Mouse (Mus musculus) hindbrain, embryonic 11.5 days (tissue): ENCODE data around the gene Utrn. TPM values are rescaled to one million over a fixed set of nuclear protein-coding genes. Genes with fewer than 3 reads are reported as not detected.
A peak's percentile ranks its signal among the peaks of the same experiment; 100 is the strongest.

Experiments
- ATAC-seq: fragments of 200-750 bp; cut with Nextera tagmentation; 2 replicates; pipeline ENCODE4 v1.8.0; 2017; ENCODE audit warnings: mild to moderate bottlenecking, moderate TSS enrichment, moderate library complexity; ENCODE audit not compliant: low FRiP score
- DNase-seq: peaks from one replicate; pipeline ENCODE4 v3.0.0-alpha.2; 2015; ENCODE audit warnings: low spot score
- H3K27ac ChIP-seq: fragments of 300-500 bp; sonication (generic); 2 replicates; pipeline ENCODE4 v1.5.1; 2014; ENCODE audit warnings: mild to moderate bottlenecking, low read depth, low read length
- H3K27me3 ChIP-seq: fragments of 300-500 bp; sonication (generic); 2 replicates; pipeline ENCODE4 v1.6.1; 2014; ENCODE audit warnings: mild to moderate bottlenecking, low read length, moderate library complexity, mixed read lengths; ENCODE audit not compliant: control insufficient read depth, insufficient read depth
- H3K36me3 ChIP-seq: fragments of 300-500 bp; sonication (generic); 2 replicates; pipeline ENCODE4 v1.6.1; 2014; ENCODE audit warnings: mild to moderate bottlenecking, low read length, moderate library complexity, mixed read lengths; ENCODE audit not compliant: control insufficient read depth, insufficient read depth
- H3K4me1 ChIP-seq: fragments of 300-500 bp; sonication (generic); replicated peaks from 2 replicates; pipeline ENCODE4 v1.6.1; 2014; ENCODE audit warnings: low read length, mixed read lengths; ENCODE audit not compliant: control insufficient read depth, insufficient read depth
- H3K4me2 ChIP-seq: fragments of 300-500 bp; sonication (generic); replicated peaks from 2 replicates; pipeline ENCODE4 v1.6.1; 2014; ENCODE audit warnings: mild to moderate bottlenecking, low read depth, low read length
- H3K4me3 ChIP-seq: fragments of 300-500 bp; sonication (generic); 2 replicates; pipeline ENCODE4 v1.5.1; 2014; ENCODE audit warnings: low read depth, low read length
- H3K9ac ChIP-seq: fragments of 300-500 bp; sonication (generic); 2 replicates; pipeline ENCODE4 v1.6.1; 2014; ENCODE audit warnings: low read depth, low read length
- H3K9me3 ChIP-seq: fragments of 300-500 bp; sonication (generic); 2 replicates; pipeline ENCODE4 v1.6.1; 2016; ENCODE audit warnings: low read length; ENCODE audit not compliant: control insufficient read depth
- WGBS: fragments of 180-500 bp; shearing (Covaris S2); extraction: QIAGEN DNeasy Blood & Tissue Kit; methylation state at CpG from one replicate; pipeline ENCODE4 v1.1.7; 2014; 5-methylcytosine and 5-hydroxymethylcytosine counted together
- polyA plus RNA-seq: library from polyadenylated mRNA; unstranded; fragments of >200 nt; fragmentation: Nextera tagmentation; extraction: Ambion mirVana; gene quantifications from 2 replicates; pipeline ENCODE4 v1.2.1, GENCODE M21; 2014

The Utrn gene
- polyA plus RNA-seq, 1 experiment from 2014 or later: 54.7 TPM

GRCm38 (mm10) chr10:12716657-12717327, 152.4 kb downstream of the Utrn start:
- H3K9me3 ChIP-seq: no peaks in the 10 kb centered on the region
- ATAC-seq: no peak
- no peak for DNase-seq
- no peak overlapping the region for H3K9ac ChIP-seq
- no peak overlapping the region for H3K4me3 ChIP-seq
- no peak overlapping the region for H3K4me2 ChIP-seq
- 93% methylated on average over 5 of the region's 5 CpGs for WGBS
- no peaks in the 10 kb centered on the region for H3K36me3 ChIP-seq
- no peaks in the 10 kb centered on the region for H3K4me1 ChIP-seq
- H3K27ac ChIP-seq: no peak overlapping the region
- H3K27me3 ChIP-seq: no peaks in the 10 kb centered on the region

DNA sequence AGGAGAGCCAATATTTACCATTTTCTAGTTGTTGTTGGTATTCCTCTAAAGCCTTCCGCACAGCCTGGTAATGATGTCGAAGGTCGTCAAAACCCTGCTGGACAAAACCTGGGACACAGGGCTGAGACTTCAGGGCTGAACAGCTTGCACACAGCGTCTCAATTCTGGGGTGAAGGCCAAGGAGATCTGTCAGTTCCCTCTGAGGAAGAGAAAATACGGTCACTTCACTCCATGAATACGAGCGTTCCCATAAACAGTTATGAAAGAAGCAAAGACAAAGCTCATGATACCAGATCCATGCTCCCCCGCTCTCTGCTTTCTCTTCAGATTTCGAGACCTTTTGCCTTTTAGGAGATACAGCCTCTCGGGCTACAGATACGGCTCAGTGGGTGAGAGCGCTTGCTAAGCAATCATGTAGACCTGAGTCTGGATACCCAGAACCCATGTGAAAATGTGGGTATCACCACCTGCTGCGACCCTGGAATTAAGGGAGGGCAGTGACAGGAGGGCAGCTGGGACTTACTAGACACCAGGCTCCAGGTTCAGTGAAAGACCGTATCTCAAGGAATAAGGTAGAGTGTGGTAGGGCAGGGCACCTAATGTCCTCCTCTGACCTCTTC, 155.8 kb downstream of the Utrn start:
- Histone ChIP-seq H3K9ac (no peak overlapping the region), H3K27me3 (no peaks in the 10 kb centered on the region), H3K4me3 (no peak overlapping the region), H3K36me3 (no peaks in the 10 kb centered on the region), H3K4me1 (no peaks in the 10 kb centered on the region), H3K27ac (no peak overlapping the region), H3K9me3 (no peaks in the 10 kb centered on the region), H3K4me2 (no peak overlapping the region)
- ATAC-seq (no peak), DNase-seq (no peak)
- whole genome bisulfite sequencing: 91% methylated on average over 14 of the region's 14 CpGs

GRCm38 (mm10) chr10:12711332-12711831, 157.8 kb downstream of the Utrn start:
- WGBS: 57% methylated on average over 11 of the region's 11 CpGs
- peak; percentile 51; the same call in 1 of the 2 replicates for ATAC-seq
- no peak for DNase-seq

DNA sequence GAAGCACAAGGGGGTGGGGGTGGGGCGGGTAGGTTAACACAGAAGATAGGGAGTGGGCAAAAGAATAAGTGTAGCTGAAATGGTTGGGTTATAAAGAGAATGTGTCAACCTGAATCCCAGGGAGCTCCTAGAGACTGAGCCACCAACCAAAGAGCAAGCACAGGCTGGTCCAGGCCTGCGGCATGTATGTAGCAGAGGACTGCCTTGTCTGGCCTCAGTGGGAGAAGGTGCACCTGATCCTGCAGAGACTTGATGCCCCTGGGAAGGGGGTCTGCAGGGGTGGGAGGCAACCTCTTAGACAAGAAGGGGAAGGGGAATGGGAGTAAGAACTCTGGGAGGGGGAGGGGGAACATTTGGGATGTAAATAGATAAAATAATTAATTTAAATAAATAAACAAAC, 162.6 kb downstream of the Utrn start:
- WGBS: 89% methylated on average over 2 of the region's 2 CpGs

More at GRCm38 (mm10) chr10:12711332-12711831, 157.8 kb downstream of the Utrn start:
- H3K36me3 ChIP-seq: no peaks in the 10 kb centered on the region
- H3K9ac ChIP-seq: no peak overlapping the region
- H3K27me3 ChIP-seq: no peaks in the 10 kb centered on the region
- H3K9me3 ChIP-seq: no peaks in the 10 kb centered on the region
- no peaks in the 10 kb centered on the region for H3K4me1 ChIP-seq
- no peak overlapping the region for H3K27ac ChIP-seq
- H3K4me2 ChIP-seq: no peak overlapping the region
- no peak overlapping the region for H3K4me3 ChIP-seq

GRCm38 (mm10) chr10:12705990-12706389, 163.2 kb downstream of the Utrn start:
- Histone ChIP-seq H3K36me3 (no peaks in the 10 kb centered on the region), H3K27ac (no peak overlapping the region), H3K9ac (no peak overlapping the region), H3K9me3 (no peaks in the 10 kb centered on the region), H3K4me1 (no peaks in the 10 kb centered on the region), H3K27me3 (no peaks in the 10 kb centered on the region), H3K4me3 (no peak overlapping the region), H3K4me2 (no peak overlapping the region)
- ATAC-seq (no peak), DNase-seq (no peak)
- 89% methylated on average over 1 of the region's 1 CpGs for WGBS

More for the DNA sequence above, 162.6 kb downstream of the Utrn start:
- H3K9ac ChIP-seq: no peak overlapping the region
- H3K4me1 ChIP-seq: no peaks in the 10 kb centered on the region
- H3K9me3 ChIP-seq: no peaks in the 10 kb centered on the region
- no peak for ATAC-seq
- no peak overlapping the region for H3K4me2 ChIP-seq
- H3K4me3 ChIP-seq: no peak overlapping the region
- no peaks in the 10 kb centered on the region for H3K27me3 ChIP-seq
- DNase-seq: no peak
- no peak overlapping the region for H3K27ac ChIP-seq
- no peaks in the 10 kb centered on the region for H3K36me3 ChIP-seq

GRCm38 (mm10) chr10:12704290-12704689, 164.9 kb downstream of the Utrn start:
- Histone ChIP-seq H3K4me3 (no peak overlapping the region), H3K27ac (no peak overlapping the region), H3K36me3 (no peaks in the 10 kb centered on the region), H3K4me2 (no peak overlapping the region), H3K27me3 (no peaks in the 10 kb centered on the region), H3K9me3 (no peaks in the 10 kb centered on the region), H3K9ac (no peak overlapping the region), H3K4me1 (no peaks in the 10 kb centered on the region)
- DNase-seq (no peak), ATAC-seq (no peak)
- 53% methylated on average over 1 of the region's 1 CpGs for WGBS

DNA sequence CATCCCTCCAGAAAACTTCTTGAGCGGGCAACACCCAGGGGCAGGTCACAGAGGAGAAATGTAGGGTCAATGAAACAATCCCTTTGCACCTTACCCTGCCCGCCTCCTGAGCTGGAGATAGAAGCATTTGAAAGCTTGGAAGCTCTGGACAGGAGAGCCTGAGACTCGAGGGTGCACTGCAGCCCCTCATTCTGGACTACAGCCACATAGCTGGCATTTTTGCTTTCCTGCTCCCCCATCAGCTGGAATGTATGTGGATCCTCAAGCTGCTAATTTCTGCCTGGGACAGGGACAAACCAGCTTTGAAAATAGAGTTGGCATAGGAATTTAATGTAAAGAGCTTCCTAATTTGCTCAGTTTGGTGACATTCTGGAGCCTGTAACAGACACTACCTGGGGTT, 165.6 kb downstream of the Utrn start:
- no peaks in the 10 kb centered on the region for H3K36me3 ChIP-seq
- H3K9me3 ChIP-seq: no peaks in the 10 kb centered on the region
- ATAC-seq: no peak
- H3K4me1 ChIP-seq: no peaks in the 10 kb centered on the region
- no peak overlapping the region for H3K4me2 ChIP-seq
- H3K4me3 ChIP-seq: no peak overlapping the region
- no peak for DNase-seq
- no peak overlapping the region for H3K9ac ChIP-seq
- no peaks in the 10 kb centered on the region for H3K27me3 ChIP-seq
- 66% methylated on average over 3 of the region's 3 CpGs for WGBS
- H3K27ac ChIP-seq: no peak overlapping the region

DNA sequence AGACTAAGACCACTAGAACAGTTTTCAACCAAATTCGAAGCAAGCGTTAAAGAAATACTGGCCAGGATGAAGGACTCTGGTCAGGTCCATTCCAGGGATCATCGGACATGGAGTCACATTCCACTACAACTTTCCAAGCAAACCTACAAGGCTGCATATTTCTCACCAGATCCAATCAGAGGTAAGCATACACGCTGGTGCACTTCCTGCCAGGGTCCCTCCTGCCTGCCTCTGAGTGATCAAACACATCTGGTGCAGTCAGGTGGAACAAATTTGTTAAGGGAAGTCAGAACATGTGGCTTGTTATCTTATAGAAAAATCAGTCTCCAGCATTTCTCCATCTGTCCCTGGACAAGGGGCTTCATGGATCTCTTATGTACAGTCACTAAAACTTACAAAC, 167.0 kb downstream of the Utrn start:
- ATAC-seq (no peak), DNase-seq (no peak)
- 84% methylated on average over 4 of the region's 4 CpGs for WGBS
- no peak overlapping the region for H3K4me2 ChIP-seq
- H3K4me1 ChIP-seq: no peaks in the 10 kb centered on the region
- H3K27me3 ChIP-seq: no peaks in the 10 kb centered on the region
- no peaks in the 10 kb centered on the region for H3K9me3 ChIP-seq
- H3K27ac ChIP-seq: no peak overlapping the region
- H3K4me3 ChIP-seq: no peak overlapping the region
- H3K9ac ChIP-seq: no peak overlapping the region
- no peaks in the 10 kb centered on the region for H3K36me3 ChIP-seq

- H3K36me3 ChIP-seq: no peaks in the 10 kb centered on the region
- H3K9ac ChIP-seq: no peak overlapping the region
- H3K27me3 ChIP-seq: no peaks in the 10 kb centered on the region
- no peaks in the 10 kb centered on the region for H3K9me3 ChIP-seq
- H3K4me1 ChIP-seq: no peaks in the 10 kb centered on the region
- WGBS: 86% methylated on average over 7 of the region's 7 CpGs
- no peak overlapping the region for H3K27ac ChIP-seq
- DNase-seq (no peak), ATAC-seq (no peak)
- no peak overlapping the region for H3K4me3 ChIP-seq
- H3K4me2 ChIP-seq: no peak overlapping the region
Observed at GRCm38 (mm10) chr10:12701694-12702093, 167.5 kb downstream of the Utrn start.
